Mouse (Mus musculus): Measurements from ENCODE around the gene Ston2.

GRCm38 (mm10) chr12:91780531-91780930 lies 7.7 kb downstream of the Ston2 start:
- no peak for TF ChIP-seq CTCF (IDR thresholded peaks at IDR 0.05; ENCODE audit: extremely low read depth, insufficient read depth, low read length)
- TF ChIP-seq POLR2A (IDR thresholded peaks at IDR 0.05; ENCODE audit: extremely low read depth, insufficient read depth, low read length): no peak

All from cortical plate, adult 2 months (tissue).